Mouse (Mus musculus): ENCODE data around the gene Tmsb4x. TPM values are rescaled to one million over a fixed set of nuclear protein-coding genes. Genes with fewer than 3 reads are reported as not detected.

The Tmsb4x gene
- polyA plus RNA-seq, 1 experiment from 2014 or later = 2,138 TPM

GRCm38 (mm10) chrX:167210319-167210728 is 1.2 kb upstream of the Tmsb4x start:
- H3K27me3 ChIP-seq (replicated peaks; ENCODE audit: low read depth, poor library complexity, severe bottlenecking) = peaks cover 74% of the 10 kb centered on the region
- no peak for DNase-seq (ENCODE audit: low spot score)
- H3K9me3 ChIP-seq = no peaks in the 10 kb centered on the region
- H3K4me3 ChIP-seq = no peak overlapping the region
- H3K27ac ChIP-seq (replicated peaks) = no peak overlapping the region
- H3K36me3 ChIP-seq (replicated peaks) = peaks cover 7% of the 10 kb centered on the region
- H3K4me1 ChIP-seq = peaks cover 13% of the 10 kb centered on the region
- WGBS = 46% methylated on average over 6 of the region's 6 CpGs

- Histone ChIP-seq H3K27ac (replicated peaks) (peak overlapping the region; percentile 90; the same call in 1 of the 2 replicates), H3K36me3 (replicated peaks) (peaks cover 7% of the 10 kb centered on the region), H3K27me3 (replicated peaks; ENCODE audit: low read depth, poor library complexity, severe bottlenecking) (peaks cover 79% of the 10 kb centered on the region), H3K9me3 (no peaks in the 10 kb centered on the region), H3K4me3 (peak overlapping the region; percentile 66; the same call in 1 of the 2 replicates), H3K4me1 (peaks cover 13% of the 10 kb centered on the region)
- no peak for DNase-seq (ENCODE audit: low spot score)
- WGBS = 73% methylated on average over 8 of the region's 8 CpGs
These were observed 713 bp upstream of the Tmsb4x start for GRCm38 (mm10) chrX:167209828-167210227.

DNA sequence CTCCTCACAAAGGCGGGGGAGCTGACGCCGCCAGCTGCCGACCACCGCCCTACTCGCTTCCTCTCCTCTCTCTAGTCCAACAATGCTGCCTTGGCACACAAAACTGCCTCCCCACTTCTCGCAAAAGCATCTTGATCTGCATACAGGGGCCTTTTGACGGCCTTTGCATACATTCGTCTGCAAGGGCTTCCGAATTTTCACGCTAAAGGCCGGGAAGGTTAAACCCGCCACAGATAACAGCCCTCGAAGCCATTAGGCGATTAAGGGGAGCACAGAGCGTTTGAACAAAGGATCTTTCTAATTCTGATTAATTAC is 652 bp downstream of the Tmsb4x start:
- Histone ChIP-seq H3K4me1 (peaks cover 13% of the 10 kb centered on the region), H3K9me3 (no peaks in the 10 kb centered on the region), H3K27ac (replicated peaks) (peak overlapping the region; percentile 90), H3K27me3 (replicated peaks; ENCODE audit: low read depth, poor library complexity, severe bottlenecking) (peaks cover 92% of the 10 kb centered on the region), H3K36me3 (replicated peaks) (peaks cover 7% of the 10 kb centered on the region), H3K4me3 (peak overlapping the region; percentile 66)
- peak; percentile 53 for DNase-seq (ENCODE audit: low spot score)
- 22% methylated on average over 16 of the region's 16 CpGs for WGBS

GRCm38 (mm10) chrX:167207741-167208505 is 1.2 kb downstream of the Tmsb4x start:
- peak; percentile 51 for DNase-seq (ENCODE audit: low spot score)
- Histone ChIP-seq H3K27ac (replicated peaks) (peak overlapping the region; percentile 90), H3K36me3 (replicated peaks) (peaks cover 7% of the 10 kb centered on the region), H3K27me3 (replicated peaks; ENCODE audit: low read depth, poor library complexity, severe bottlenecking) (peaks cover 96% of the 10 kb centered on the region), H3K9me3 (no peaks in the 10 kb centered on the region), H3K4me1 (peaks cover 13% of the 10 kb centered on the region), H3K4me3 (peak overlapping the region; percentile 66)
- 27% methylated on average over 25 of the region's 25 CpGs for WGBS

GRCm38 (mm10) chrX:167205813-167206520 is 3.1 kb downstream of the Tmsb4x start:
- Histone ChIP-seq H3K36me3 (replicated peaks) (peaks cover 7% of the 10 kb centered on the region), H3K27me3 (replicated peaks; ENCODE audit: low read depth, poor library complexity, severe bottlenecking) (peaks cover 99% of the 10 kb centered on the region), H3K4me3 (no peak overlapping the region; the same call in 1 of the 2 replicates), H3K27ac (replicated peaks) (no peak overlapping the region), H3K9me3 (no peaks in the 10 kb centered on the region), H3K4me1 (0 out of 2 replicates have a peak, but pooled peaks cover 4% of the 10 kb centered on the region)
- WGBS = 71% methylated on average over 8 of the region's 8 CpGs
- no peak for DNase-seq (ENCODE audit: low spot score)

DNA sequence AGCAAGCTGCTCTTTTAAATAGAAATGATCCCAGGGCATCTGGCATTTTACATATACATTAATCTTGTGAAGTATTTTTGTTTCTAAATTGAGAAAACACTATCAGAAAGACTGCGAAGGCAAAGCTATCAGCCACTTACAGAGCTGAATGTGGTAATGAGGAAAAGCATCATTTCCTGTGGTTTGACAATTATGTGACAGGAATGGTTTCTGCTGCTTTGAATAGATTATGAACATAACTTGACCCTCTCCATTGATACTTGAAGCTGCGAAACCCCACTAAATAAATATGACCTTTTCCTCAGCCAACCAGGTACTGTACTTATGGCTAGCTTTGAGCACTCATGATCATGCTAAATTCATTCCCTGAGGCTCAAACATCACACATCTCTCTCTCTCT is 7.8 kb downstream of the Tmsb4x start:
- no peak for DNase-seq (ENCODE audit: low spot score)
- H3K36me3 ChIP-seq (replicated peaks) = no peaks in the 10 kb centered on the region
- no peak overlapping the region for H3K4me3 ChIP-seq
- no peak overlapping the region for H3K27ac ChIP-seq (replicated peaks)
- H3K27me3 ChIP-seq (replicated peaks; ENCODE audit: low read depth, poor library complexity, severe bottlenecking) = peaks cover 99% of the 10 kb centered on the region
- H3K9me3 ChIP-seq = no peaks in the 10 kb centered on the region
- WGBS = 91% methylated on average over 2 of the region's 2 CpGs
- 0 out of 2 replicates have a peak, but pooled peaks cover 4% of the 10 kb centered on the region for H3K4me1 ChIP-seq

DNA sequence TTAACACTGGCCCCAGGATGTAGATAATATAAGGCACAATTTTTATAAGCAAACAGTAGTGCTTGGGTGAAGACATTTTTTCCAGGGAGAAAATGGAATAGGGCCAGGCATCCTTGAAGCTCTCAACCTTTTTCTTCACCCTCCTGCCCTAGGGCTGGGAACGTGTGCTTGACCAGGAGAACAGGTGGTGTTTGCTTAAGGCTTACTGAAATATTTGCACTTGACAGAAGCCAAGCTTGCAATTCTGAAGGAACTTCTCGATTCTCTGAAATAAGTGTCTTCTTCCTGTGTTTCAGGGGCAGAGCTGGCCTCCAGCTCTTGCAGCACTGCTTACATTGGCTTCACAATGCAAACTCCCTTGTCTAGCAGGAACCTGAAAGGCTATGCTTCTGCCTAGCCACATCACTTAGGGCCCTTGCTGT is 13.9 kb downstream of the Tmsb4x start:
- Histone ChIP-seq H3K27ac (replicated peaks) (no peak overlapping the region), H3K4me3 (no peak overlapping the region), H3K27me3 (replicated peaks; ENCODE audit: low read depth, poor library complexity, severe bottlenecking) (peaks cover 83% of the 10 kb centered on the region), H3K36me3 (replicated peaks) (no peaks in the 10 kb centered on the region), H3K9me3 (no peaks in the 10 kb centered on the region), H3K4me1 (no peaks in the 10 kb centered on the region)
- DNase-seq (ENCODE audit: low spot score) = no peak
- WGBS = 60% methylated on average over 2 of the region's 2 CpGs

- 45% methylated on average over 2 of the region's 2 CpGs for WGBS
- no peak overlapping the region for H3K27ac ChIP-seq (replicated peaks)
- H3K36me3 ChIP-seq (replicated peaks) = no peaks in the 10 kb centered on the region
- H3K4me1 ChIP-seq = no peaks in the 10 kb centered on the region
- H3K4me3 ChIP-seq = no peak overlapping the region
- H3K27me3 ChIP-seq (replicated peaks; ENCODE audit: low read depth, poor library complexity, severe bottlenecking) = peaks cover 94% of the 10 kb centered on the region
- DNase-seq (ENCODE audit: low spot score) = no peak
- no peaks in the 10 kb centered on the region for H3K9me3 ChIP-seq
These were observed 22.8 kb downstream of the Tmsb4x start for GRCm38 (mm10) chrX:167186306-167186705.

DNA sequence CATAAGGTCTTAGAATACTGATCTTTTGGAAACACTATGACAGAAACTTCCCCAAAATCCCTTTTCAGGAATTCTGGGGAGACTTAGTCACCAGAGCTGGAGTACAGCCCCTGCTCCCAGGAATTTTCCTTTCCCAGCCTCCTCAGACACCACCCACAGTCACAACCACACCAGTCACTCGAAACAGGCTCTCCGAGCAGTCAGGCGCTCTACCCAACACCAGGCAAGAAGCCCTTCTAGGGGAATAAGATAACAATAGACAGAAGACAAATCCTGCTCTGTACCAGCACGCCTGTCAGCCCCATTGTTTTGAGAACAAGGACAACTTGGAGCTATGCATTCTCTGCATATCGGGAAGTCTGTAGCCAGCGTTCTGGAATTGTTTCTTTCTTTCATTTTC is 25.6 kb downstream of the Tmsb4x start:
- Histone ChIP-seq H3K4me3 (no peak overlapping the region), H3K27me3 (replicated peaks; ENCODE audit: low read depth, poor library complexity, severe bottlenecking) (peaks cover 99% of the 10 kb centered on the region), H3K36me3 (replicated peaks) (no peaks in the 10 kb centered on the region), H3K9me3 (no peaks in the 10 kb centered on the region), H3K27ac (replicated peaks) (no peak overlapping the region), H3K4me1 (no peaks in the 10 kb centered on the region)
- DNase-seq (ENCODE audit: low spot score) = no peak
- WGBS = 61% methylated on average over 6 of the region's 6 CpGs

GRCm38 (mm10) chrX:167182411-167182810 is 26.7 kb downstream of the Tmsb4x start:
- Histone ChIP-seq H3K36me3 (replicated peaks) (no peaks in the 10 kb centered on the region), H3K4me1 (no peaks in the 10 kb centered on the region), H3K9me3 (no peaks in the 10 kb centered on the region), H3K27ac (replicated peaks) (no peak overlapping the region), H3K27me3 (replicated peaks; ENCODE audit: low read depth, poor library complexity, severe bottlenecking) (peaks cover 99% of the 10 kb centered on the region), H3K4me3 (no peak overlapping the region)
- WGBS = 85% methylated on average over 5 of the region's 5 CpGs
- no peak for DNase-seq (ENCODE audit: low spot score)

DNA sequence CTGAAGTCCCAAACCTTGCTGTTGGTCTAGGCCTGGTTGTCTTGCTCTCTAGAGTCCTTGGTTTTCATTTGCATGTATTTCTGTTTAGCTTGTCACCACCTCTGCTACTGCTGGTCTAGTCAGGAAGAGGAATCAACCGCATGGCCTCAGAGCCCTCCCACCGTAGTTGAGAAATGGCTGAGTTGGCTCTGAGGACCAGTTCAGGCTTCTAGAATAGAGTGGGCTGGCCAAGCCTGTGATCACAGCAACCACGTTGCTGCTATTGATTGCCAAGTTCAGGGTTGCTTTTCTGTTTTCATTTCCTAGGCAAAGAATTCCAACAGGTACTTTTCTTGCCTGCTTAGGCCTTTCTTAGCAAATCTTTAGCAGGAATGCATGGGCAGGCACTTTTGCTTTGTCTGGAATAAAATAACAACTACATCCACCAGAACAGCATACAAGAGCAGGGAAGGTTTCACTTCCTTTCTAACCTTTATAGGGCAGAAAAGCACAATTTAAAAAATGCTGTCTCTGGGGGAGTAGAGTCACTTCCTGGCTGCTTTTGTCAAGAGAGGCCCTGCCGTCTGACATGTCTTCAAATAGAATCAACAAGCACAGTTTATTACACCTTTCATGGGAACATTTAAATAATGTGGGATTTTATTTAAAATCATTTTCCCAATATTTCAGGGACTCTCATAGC is 29.0 kb downstream of the Tmsb4x start:
- Histone ChIP-seq H3K27me3 (replicated peaks; ENCODE audit: low read depth, poor library complexity, severe bottlenecking) (peaks cover 98% of the 10 kb centered on the region), H3K9me3 (no peaks in the 10 kb centered on the region), H3K4me3 (no peak overlapping the region), H3K27ac (replicated peaks) (no peak overlapping the region), H3K4me1 (no peaks in the 10 kb centered on the region), H3K36me3 (replicated peaks) (no peaks in the 10 kb centered on the region)
- DNase-seq (ENCODE audit: low spot score) = no peak
- 75% methylated on average over 4 of the region's 4 CpGs for WGBS

- Histone ChIP-seq H3K27ac (replicated peaks) (no peak overlapping the region), H3K4me3 (no peak overlapping the region), H3K4me1 (no peaks in the 10 kb centered on the region), H3K9me3 (no peaks in the 10 kb centered on the region), H3K27me3 (replicated peaks; ENCODE audit: low read depth, poor library complexity, severe bottlenecking) (peaks cover 98% of the 10 kb centered on the region), H3K36me3 (replicated peaks) (no peaks in the 10 kb centered on the region)
- WGBS = 91% methylated on average over 3 of the region's 3 CpGs
- no peak for DNase-seq (ENCODE audit: low spot score)
These were observed 29.6 kb downstream of the Tmsb4x start for GRCm38 (mm10) chrX:167179549-167179948.
